Mouse (Mus musculus) E14TG2a.4 (cell line): Measurements from ENCODE around the gene 1500009C09Rik.

Source experiments
- H3K27me3 ChIP-seq: 2 replicates; pipeline ENCODE4 v1.6.1; 2014; ENCODE audit warnings: low read length, control low read depth; ENCODE audit not compliant: insufficient read depth
- H3K36me3 ChIP-seq: 2 replicates; pipeline ENCODE4 v1.6.1; 2014; ENCODE audit warnings: low read length, control low read depth; ENCODE audit not compliant: insufficient read depth
- H3K4me1 ChIP-seq: replicated peaks from 2 replicates; pipeline ENCODE4 v1.6.1; 2014; ENCODE audit warnings: low read depth, low read length, control low read depth
- H3K4me3 ChIP-seq: replicated peaks from 2 replicates; pipeline ENCODE4 v1.5.1; 2014; ENCODE audit warnings: mild to moderate bottlenecking, low read length
- H3K9me3 ChIP-seq: 2 replicates; pipeline ENCODE4 v1.6.1; 2014; ENCODE audit warnings: low read length, control low read depth
- CTCF ChIP-seq: conservative IDR thresholded peaks from 2 replicates; pipeline ENCODE4 v1.5.1; 2014; ENCODE audit warnings: low read length
- NANOG ChIP-seq: IDR thresholded peaks from 2 replicates; pipeline ENCODE4 v1.6.1; 2014; ENCODE audit warnings: borderline replicate concordance, low read length, mixed read lengths
- POU5F1 ChIP-seq: IDR thresholded peaks from 2 replicates; pipeline ENCODE4 v1.6.1; 2014; ENCODE audit warnings: low read length, borderline replicate concordance

1500009C09Rik gene

GRCm38 (mm10) chr15:82217039-82217438, 35.2 kb upstream of the 1500009C09Rik start:
- H3K4me3 ChIP-seq = peak overlapping the region; percentile 59
- H3K36me3 ChIP-seq = no peaks in the 10 kb centered on the region
- TF ChIP-seq CTCF = no peak
- TF ChIP-seq POU5F1 = no peak
- no peak for TF ChIP-seq NANOG
- H3K9me3 ChIP-seq = no peaks in the 10 kb centered on the region
- peaks cover 59% of the 10 kb centered on the region for H3K27me3 ChIP-seq
- peaks cover 82% of the 10 kb centered on the region for H3K4me1 ChIP-seq

DNA sequence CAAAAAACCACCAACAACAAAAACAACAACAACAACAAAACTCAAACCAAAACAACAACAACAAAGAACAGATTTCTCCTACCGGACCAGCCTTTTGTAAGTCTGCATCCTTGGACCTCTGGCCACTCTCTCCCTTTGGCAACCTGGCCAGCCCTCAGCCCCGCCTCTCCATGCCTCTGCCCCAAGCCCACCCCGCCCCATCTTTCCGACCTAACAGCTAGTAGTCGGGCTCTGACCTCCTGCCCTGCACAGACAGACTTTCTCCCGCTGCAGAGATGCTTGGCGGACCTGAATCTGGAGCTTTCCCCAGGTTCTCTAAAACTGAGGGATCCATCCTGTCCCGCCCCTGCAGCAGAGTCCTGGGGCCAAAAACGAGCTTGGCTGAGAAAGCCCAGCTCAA, 34.2 kb upstream of the 1500009C09Rik start:
- peak overlapping the region; percentile 43; the same call in 1 of the 2 replicates for H3K4me3 ChIP-seq
- H3K27me3 ChIP-seq = peaks cover 59% of the 10 kb centered on the region
- H3K9me3 ChIP-seq = no peaks in the 10 kb centered on the region
- H3K4me1 ChIP-seq = peaks cover 86% of the 10 kb centered on the region
- TF ChIP-seq CTCF (no peak), POU5F1 (no peak), NANOG (no peak)
- H3K36me3 ChIP-seq = no peaks in the 10 kb centered on the region

- no peaks in the 10 kb centered on the region for H3K36me3 ChIP-seq
- H3K4me1 ChIP-seq = peaks cover 85% of the 10 kb centered on the region
- TF ChIP-seq CTCF = no peak
- no peak for TF ChIP-seq NANOG
- no peak; the same call in 1 of the 2 replicates for TF ChIP-seq POU5F1
- H3K4me3 ChIP-seq = peak overlapping the region; percentile 43
- no peaks in the 10 kb centered on the region for H3K9me3 ChIP-seq
- H3K27me3 ChIP-seq = peaks cover 56% of the 10 kb centered on the region
Observed at GRCm38 (mm10) chr15:82218778-82219666, 33.2 kb upstream of the 1500009C09Rik start.

DNA sequence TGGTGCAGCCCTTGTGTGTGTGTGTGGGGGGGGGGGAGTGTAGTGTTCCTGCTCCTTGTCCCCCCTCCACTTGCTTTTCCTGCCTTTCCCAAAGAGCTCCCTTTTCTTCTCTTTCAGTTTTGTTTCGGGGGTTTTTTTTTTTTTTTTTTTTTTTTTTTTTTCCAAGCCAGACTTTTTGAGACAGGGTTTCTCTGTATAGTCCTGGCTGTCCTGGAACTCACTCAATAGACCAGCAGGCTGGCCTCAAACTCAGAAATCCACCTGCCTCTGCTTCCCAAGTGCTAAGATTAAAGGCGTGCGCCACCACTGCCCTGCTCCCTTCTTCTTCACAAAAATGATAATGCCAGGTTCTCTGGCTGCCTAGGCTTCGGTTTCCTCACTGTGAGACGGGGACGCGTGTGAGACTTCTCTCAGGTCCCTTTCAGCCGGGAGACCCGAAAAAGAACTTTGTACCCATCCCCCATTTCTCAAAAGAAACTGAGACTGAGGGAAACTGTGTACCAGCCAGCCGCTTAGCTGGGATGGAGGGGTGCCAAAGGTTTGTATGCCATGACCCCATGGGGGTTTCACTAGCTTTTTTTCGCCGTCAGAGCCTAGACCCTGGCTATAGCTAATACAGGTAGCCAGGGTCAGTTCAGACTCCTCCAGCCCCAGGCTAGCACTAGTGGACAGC, 32.1 kb upstream of the 1500009C09Rik start:
- H3K4me1 ChIP-seq = peaks cover 91% of the 10 kb centered on the region
- no peaks in the 10 kb centered on the region for H3K9me3 ChIP-seq
- H3K36me3 ChIP-seq = no peaks in the 10 kb centered on the region
- TF ChIP-seq NANOG = no peak
- TF ChIP-seq CTCF = no peak
- no peak for TF ChIP-seq POU5F1
- peaks cover 58% of the 10 kb centered on the region for H3K27me3 ChIP-seq
- H3K4me3 ChIP-seq = 0 out of 2 replicates have a peak overlapping the region, but pooled peaks have one; percentile 8

GRCm38 (mm10) chr15:82221104-82221860, 30.9 kb upstream of the 1500009C09Rik start:
- H3K9me3 ChIP-seq = no peaks in the 10 kb centered on the region
- H3K27me3 ChIP-seq = peaks cover 58% of the 10 kb centered on the region
- H3K4me3 ChIP-seq = peak overlapping the region; percentile 8; the same call in 1 of the 2 replicates
- peaks cover 91% of the 10 kb centered on the region for H3K4me1 ChIP-seq
- peak; percentile 71 for TF ChIP-seq CTCF
- no peak for TF ChIP-seq NANOG
- H3K36me3 ChIP-seq = no peaks in the 10 kb centered on the region

DNA sequence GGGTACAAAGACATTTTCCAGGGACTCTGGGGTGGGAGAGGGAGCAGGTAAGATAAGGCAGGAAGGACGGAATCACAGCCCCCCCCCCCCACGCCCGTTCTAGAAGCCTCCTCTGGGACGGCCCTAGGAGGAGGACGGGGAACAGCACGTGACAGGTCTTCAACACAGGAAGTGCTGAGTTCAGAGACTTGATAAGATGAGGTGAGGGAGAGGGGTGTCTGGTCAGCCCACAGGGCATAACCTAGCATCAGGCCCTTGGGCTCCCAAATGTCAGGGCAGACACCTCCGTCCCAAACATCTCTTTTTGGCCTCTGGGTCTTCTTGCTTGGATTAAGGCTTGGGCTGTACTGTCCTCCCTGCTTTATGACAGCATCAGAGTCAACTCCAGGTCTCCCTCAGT, 28.9 kb upstream of the 1500009C09Rik start:
- H3K4me1 ChIP-seq = peaks cover 76% of the 10 kb centered on the region
- no peaks in the 10 kb centered on the region for H3K36me3 ChIP-seq
- TF ChIP-seq POU5F1 (no peak), CTCF (no peak), NANOG (no peak)
- H3K9me3 ChIP-seq = no peaks in the 10 kb centered on the region
- H3K27me3 ChIP-seq = peaks cover 46% of the 10 kb centered on the region
- no peak overlapping the region for H3K4me3 ChIP-seq

- TF ChIP-seq POU5F1 (no peak), CTCF (no peak), NANOG (no peak)
- H3K36me3 ChIP-seq = no peaks in the 10 kb centered on the region
Observed at GRCm38 (mm10) chr15:82223657-82224601, 28.3 kb upstream of the 1500009C09Rik start, which contains the start of gene Tnfrsf13c. Tnfrsf13c (minus strand) TSS chr15:82224369.

More at GRCm38 (mm10) chr15:82223657-82224601, 28.3 kb upstream of the 1500009C09Rik start, which contains the start of gene Tnfrsf13c:
- Histone ChIP-seq H3K27me3 (peaks cover 46% of the 10 kb centered on the region), H3K4me3 (peak within 1 kb of the TSS; percentile 75), H3K9me3 (no peaks in the 10 kb centered on the region), H3K4me1 (peaks cover 76% of the 10 kb centered on the region)
